Mouse (Mus musculus) cerebellum, adult 2 months (tissue): ENCODE measurements around the gene Prdx1. TPM values are rescaled to one million over a fixed set of nuclear protein-coding genes. Genes with fewer than 3 reads are reported as not detected.
"Not testable (repeated sequence)": the region's sequence is repeated elsewhere in the genome, so short reads cannot be mapped to it uniquely, and the experiment has no call there.

Experiments used
- DNase-seq, 2 experiments: peaks; one replicate each; pipeline ENCODE4 v3.0.0; 2021
- H3K27ac ChIP-seq: fragments of 200-500 bp; 2 replicates; pipeline ENCODE4 v1.5.1; 2012; ENCODE audit warnings: low read length, control low read depth, inconsistent platforms; ENCODE audit not compliant: insufficient read depth
- H3K27me3 ChIP-seq: fragments of 200-500 bp; 2 replicates; pipeline ENCODE4 v1.6.1; 2012; ENCODE audit warnings: inconsistent platforms, mild to moderate bottlenecking, low read length, moderate library complexity; ENCODE audit not compliant: control insufficient read depth, insufficient read depth
- H3K4me1 ChIP-seq: fragments of 200-500 bp; 2 replicates; pipeline ENCODE4 v1.6.1; 2011; ENCODE audit warnings: low read length; ENCODE audit not compliant: control insufficient read depth, insufficient read depth
- H3K4me3 ChIP-seq: fragments of 200-500 bp; replicated peaks from 2 replicates; pipeline ENCODE3; 2011; ENCODE audit warnings: mild to moderate bottlenecking, low read depth, low read length, control low read depth; ENCODE audit not compliant: insufficient read depth
- CTCF ChIP-seq: fragments of 200-500 bp; IDR thresholded peaks from 2 replicates; pipeline ENCODE4 v1.5.1; 2011; ENCODE audit warnings: low read depth, mild to moderate bottlenecking, control low read depth, low read length, moderate library complexity, borderline replicate concordance; ENCODE audit not compliant: insufficient read depth
- POLR2A ChIP-seq: fragments of 200-500 bp; IDR thresholded peaks from 2 replicates; pipeline ENCODE4 v1.6.1; 2011; ENCODE audit warnings: low read length, control low read depth, borderline replicate concordance; ENCODE audit not compliant: insufficient read depth
- WGBS: fragments of 180-500 bp; shearing (Covaris S2); methylation state at CpG from one replicate; pipeline ENCODE4 v1.1.7; 2018; 5-methylcytosine and 5-hydroxymethylcytosine counted together
- polyA plus RNA-seq: library from polyadenylated mRNA; depleted of rRNA; stranded (reverse); fragments of >200 nt; gene quantifications from 2 replicates; pipeline ENCODE4 v1.2.3, GENCODE M21; 2012

Gene Prdx1
- polyA plus RNA-seq, 1 experiment: 250 TPM

DNA sequence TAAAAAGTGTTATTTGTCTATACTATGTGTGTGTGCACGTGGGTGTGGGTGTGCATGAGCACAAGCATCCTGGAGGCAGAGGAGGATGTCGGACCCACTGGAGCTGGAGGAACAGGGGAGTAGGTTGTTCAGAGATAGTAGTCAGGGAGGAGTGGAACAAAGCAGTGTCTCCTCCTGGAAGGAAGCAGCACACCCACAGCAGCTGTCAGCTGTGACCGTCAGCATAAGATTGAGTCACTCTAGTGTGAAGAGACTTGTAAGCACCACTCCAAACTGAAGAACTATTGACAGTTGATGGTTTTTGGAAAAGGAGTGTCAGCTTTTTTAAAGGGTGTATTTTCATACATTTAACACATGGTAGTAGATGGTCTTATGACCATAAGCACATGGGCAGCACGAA, 18.7 kb upstream of the Prdx1 start:
- no peak overlapping the region for H3K27ac ChIP-seq
- H3K4me3 ChIP-seq: no peak overlapping the region
- no peaks in the 10 kb centered on the region for H3K4me1 ChIP-seq
- DNase-seq: no peak
- TF ChIP-seq CTCF (no peak), POLR2A (no peak)
- 50% methylated on average over 4 of the region's 4 CpGs for WGBS
- no peaks in the 10 kb centered on the region for H3K27me3 ChIP-seq

DNA sequence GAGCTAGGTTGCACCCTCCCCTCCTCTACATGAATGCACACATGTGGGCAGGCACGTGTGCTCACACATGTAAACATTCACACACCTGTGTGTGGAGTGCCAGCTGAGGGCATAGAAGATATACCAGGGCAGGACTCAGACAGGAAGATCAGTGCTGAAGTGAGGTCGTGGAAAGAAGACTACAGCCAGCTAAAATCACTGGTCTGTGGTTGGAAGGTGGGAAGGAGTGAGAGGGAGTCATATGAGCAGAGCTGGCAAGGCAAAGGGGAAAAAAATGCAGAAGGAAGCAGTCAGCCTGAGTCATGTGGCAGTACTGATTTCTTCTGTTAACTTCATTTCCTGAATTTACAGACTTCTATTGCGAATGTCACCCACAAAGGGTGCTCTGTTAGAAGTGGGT, 17.2 kb upstream of the Prdx1 start:
- H3K27me3 ChIP-seq: no peaks in the 10 kb centered on the region
- H3K4me3 ChIP-seq: no peak overlapping the region
- no peaks in the 10 kb centered on the region for H3K4me1 ChIP-seq
- no peak overlapping the region for H3K27ac ChIP-seq
- TF ChIP-seq CTCF (no peak), POLR2A (no peak)
- 74% methylated on average over 3 of the region's 3 CpGs for WGBS
- no peak for DNase-seq

DNA sequence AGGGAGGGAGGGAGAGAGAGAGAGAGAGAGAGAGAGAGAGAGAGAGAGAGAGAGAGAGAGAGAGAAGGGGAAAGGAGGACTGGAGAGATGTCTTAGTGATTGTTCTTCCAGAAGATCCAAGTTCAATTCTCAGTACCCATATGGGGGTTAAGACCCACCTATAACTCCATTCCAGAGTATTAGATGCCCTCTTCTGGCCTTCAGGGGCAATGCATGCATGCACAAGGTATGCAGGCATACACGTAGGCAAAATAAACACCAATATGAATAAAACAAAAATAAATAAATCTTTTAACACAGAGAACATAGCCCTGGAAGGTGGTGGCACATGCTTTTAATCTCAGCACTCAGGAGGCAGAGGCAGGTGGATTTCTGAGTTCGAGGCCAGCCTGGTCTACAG, 16.1 kb upstream of the Prdx1 start:
- no peak overlapping the region for H3K4me3 ChIP-seq
- H3K27me3 ChIP-seq: no peaks in the 10 kb centered on the region
- H3K27ac ChIP-seq: no peak overlapping the region
- DNase-seq: no peak
- 74% methylated on average over 2 of the region's 2 CpGs for WGBS
- TF ChIP-seq POLR2A (no peak), CTCF (no peak)
- no peaks in the 10 kb centered on the region for H3K4me1 ChIP-seq

DNA sequence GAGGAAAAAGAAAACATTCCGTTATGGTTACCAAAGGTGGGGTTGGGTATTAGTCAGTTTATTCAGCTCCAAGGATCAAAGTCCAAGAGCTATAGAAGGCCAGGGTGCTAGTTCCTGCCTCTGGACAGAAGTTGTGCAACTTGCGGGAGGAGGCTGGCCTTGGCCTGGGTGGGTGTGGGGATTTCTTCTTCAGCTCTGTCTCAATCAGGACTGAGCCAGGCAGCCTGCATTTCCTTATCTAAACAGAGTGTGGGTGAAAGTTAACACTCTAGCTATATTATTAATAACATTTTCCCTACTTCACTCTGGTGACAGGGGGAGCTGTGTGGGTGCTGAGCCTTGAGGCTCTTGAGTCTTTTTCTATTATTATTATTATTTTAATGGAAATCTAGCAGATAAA, 12.6 kb upstream of the Prdx1 start:
- H3K27ac ChIP-seq: no peak overlapping the region
- 94% methylated on average over 2 of the region's 2 CpGs for WGBS
- H3K4me3 ChIP-seq: no peak overlapping the region
- DNase-seq: no peak
- no peaks in the 10 kb centered on the region for H3K27me3 ChIP-seq
- H3K4me1 ChIP-seq: no peaks in the 10 kb centered on the region
- TF ChIP-seq CTCF: no peak
- TF ChIP-seq POLR2A: no peak

DNA sequence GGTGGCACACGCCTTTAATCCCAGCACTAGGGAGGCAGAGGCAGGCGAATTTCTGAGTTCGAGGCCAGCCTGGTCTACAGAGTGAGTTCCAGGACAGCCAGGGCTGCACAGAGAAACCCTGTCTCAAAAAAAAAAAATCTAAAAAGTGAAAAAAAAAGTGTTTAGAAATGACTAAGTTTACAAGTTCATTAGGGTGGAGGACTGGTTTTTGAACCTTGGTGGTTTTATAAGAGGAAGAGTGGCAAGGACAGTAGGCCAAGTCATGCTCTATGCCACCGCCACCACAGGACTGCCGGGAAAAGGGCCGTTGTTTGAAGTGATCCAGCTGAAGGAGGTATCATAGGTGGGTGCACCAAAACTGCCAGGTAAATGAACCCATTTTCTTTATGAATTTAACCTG, 10.6 kb upstream of the Prdx1 start:
- WGBS: 94% methylated on average over 6 of the region's 6 CpGs
- H3K27ac ChIP-seq, H3K4me3 ChIP-seq, DNase-seq, H3K27me3 ChIP-seq, H3K4me1 ChIP-seq: not testable (repeated sequence)

DNA sequence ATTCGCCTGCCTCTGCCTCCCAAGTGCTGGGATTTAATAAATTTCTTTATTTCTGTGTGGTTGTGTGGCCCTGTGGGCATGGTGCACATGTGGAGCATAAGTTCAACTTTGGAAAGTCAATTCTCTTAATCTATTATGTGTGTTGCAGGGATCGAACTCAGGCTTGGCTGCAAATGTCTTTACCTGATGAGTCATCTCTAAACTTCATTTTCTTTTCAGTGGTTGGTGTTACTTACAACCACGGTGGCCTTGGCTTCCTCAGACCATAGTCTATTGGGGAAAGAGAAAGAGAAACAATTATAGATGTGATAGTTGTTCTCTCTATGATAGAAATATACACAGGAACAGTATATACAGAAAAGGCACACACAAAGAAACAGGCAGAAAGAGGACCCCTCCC, 9.3 kb upstream of the Prdx1 start:
- Histone ChIP-seq H3K27ac (no peak overlapping the region), H3K4me1 (no peaks in the 10 kb centered on the region), H3K4me3 (no peak overlapping the region), H3K27me3 (no peaks in the 10 kb centered on the region)
- DNase-seq: no peak
- WGBS: 82% methylated on average over 3 of the region's 3 CpGs
- TF ChIP-seq CTCF (no peak), POLR2A (no peak)

DNA sequence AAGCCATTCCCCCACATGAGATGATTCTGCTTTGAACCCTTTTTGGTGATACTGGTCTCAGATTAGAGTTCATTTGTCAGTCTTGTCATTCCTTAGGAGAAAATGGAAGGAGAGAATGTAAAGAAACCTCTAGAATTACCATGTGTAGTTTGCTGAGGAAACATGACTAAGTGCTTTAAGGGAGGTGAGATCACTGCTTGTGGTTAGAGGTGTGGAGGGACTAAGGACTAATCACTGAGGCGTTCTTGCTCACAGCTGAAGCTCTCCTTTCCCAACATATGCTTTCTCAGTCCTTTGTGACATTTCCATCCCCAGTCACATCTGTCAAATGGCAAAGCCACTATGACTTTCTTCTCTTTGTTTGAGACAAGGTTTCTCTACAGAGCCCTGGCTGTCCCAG, 7.5 kb upstream of the Prdx1 start:
- TF ChIP-seq CTCF (no peak), POLR2A (no peak)
- H3K4me3 ChIP-seq: no peak overlapping the region
- no peaks in the 10 kb centered on the region for H3K4me1 ChIP-seq
- no peaks in the 10 kb centered on the region for H3K27me3 ChIP-seq
- DNase-seq: no peak
- no peak overlapping the region for H3K27ac ChIP-seq
- WGBS: 83% methylated on average over 1 of the region's 1 CpGs

DNA sequence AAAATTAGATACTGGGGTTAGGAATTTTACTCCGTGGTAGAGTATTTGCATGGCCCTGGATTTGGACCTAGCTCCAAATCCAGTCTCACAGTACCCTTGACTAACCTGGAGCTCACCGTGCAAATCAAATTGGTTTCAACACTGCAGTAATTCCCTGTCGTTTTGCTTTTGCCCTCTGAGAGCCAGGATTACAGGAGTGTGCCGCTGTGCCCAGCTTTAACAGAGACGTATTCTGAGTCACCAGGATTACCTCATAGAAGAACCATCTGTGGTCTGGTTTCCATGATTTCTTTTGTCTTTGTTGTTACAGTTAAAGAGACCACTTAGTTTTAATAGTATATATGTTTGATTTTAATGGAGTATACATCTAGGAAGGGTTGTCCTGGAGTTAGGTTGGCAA, 6.2 kb upstream of the Prdx1 start:
- Histone ChIP-seq H3K27me3 (no peaks in the 10 kb centered on the region), H3K27ac (no peak overlapping the region), H3K4me3 (no peak overlapping the region), H3K4me1 (no peaks in the 10 kb centered on the region)
- WGBS: 52% methylated on average over 5 of the region's 5 CpGs
- TF ChIP-seq CTCF (no peak), POLR2A (no peak)
- no peak for DNase-seq

DNA sequence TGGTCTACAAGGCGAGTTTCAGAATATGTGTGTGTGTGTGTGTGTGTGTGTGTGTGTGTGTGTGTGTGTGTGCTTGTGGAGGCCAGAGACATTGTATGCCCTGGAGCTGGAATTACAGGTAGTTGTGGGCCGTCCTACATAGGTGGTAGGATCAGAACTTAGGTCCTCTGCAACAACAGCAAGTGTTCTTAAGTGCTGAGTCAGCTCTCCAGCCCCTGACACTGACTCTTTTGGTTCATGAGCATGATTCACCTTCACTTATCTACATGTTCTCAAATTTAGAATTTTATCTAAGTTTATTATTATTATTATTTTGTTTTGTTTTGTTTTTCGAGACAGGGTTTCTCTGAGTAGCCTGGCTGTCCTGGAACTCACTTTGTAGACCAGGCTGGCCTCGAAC, 4.8 kb upstream of the Prdx1 start:
- not testable (repeated sequence) for H3K4me1 ChIP-seq, H3K27ac ChIP-seq, DNase-seq, H3K27me3 ChIP-seq, H3K4me3 ChIP-seq
- WGBS: 90% methylated on average over 4 of the region's 4 CpGs
